Mouse (Mus musculus) embryonic facial prominence, embryonic 11.5 days (tissue): ENCODE measurements around the gene Il12rb1. TPM values are rescaled to one million over a fixed set of nuclear protein-coding genes. Genes with fewer than 3 reads are reported as not detected.

ENCODE experiments used
- ATAC-seq: fragments of 200-750 bp; cut with Nextera tagmentation; replicated peaks from 2 replicates; pipeline ENCODE4 v1.8.0; 2017; ENCODE audit warnings: low read depth; ENCODE audit not compliant: insufficient number of reproducible peaks, low FRiP score, low TSS enrichment
- DNase-seq: peaks from one replicate; pipeline ENCODE4 v3.0.0-alpha.2; 2015; ENCODE audit warnings: low spot score
- H3K27ac ChIP-seq: fragments of 300-500 bp; sonication (generic); replicated peaks from 2 replicates; pipeline ENCODE4 v1.5.1; 2014; ENCODE audit warnings: mild to moderate bottlenecking, low read depth, low read length, control low read depth
- H3K27me3 ChIP-seq: fragments of 300-500 bp; sonication (generic); 2 replicates; pipeline ENCODE4 v1.6.1; 2014; ENCODE audit warnings: mild to moderate bottlenecking, low read length, moderate library complexity, mixed read lengths; ENCODE audit not compliant: control insufficient read depth, insufficient read depth
- H3K36me3 ChIP-seq: fragments of 300-500 bp; sonication (generic); replicated peaks from 2 replicates; pipeline ENCODE4 v1.6.1; 2014; ENCODE audit warnings: low read depth, mild to moderate bottlenecking, low read length, moderate library complexity, mixed read lengths; ENCODE audit not compliant: control insufficient read depth, insufficient read depth
- H3K4me1 ChIP-seq: fragments of 300-500 bp; sonication (generic); 2 replicates; pipeline ENCODE4 v1.6.1; 2014; ENCODE audit warnings: low read length, mixed read lengths; ENCODE audit not compliant: control insufficient read depth, insufficient read depth
- H3K4me2 ChIP-seq: fragments of 300-500 bp; sonication (generic); 2 replicates; pipeline ENCODE4 v1.6.1; 2014; ENCODE audit warnings: low read depth, mild to moderate bottlenecking, control low read depth, low read length, moderate library complexity
- H3K4me3 ChIP-seq: fragments of 300-500 bp; sonication (generic); 2 replicates; pipeline ENCODE4 v1.5.1; 2014; ENCODE audit warnings: low read depth, low read length, control low read depth
- H3K9ac ChIP-seq: fragments of 300-500 bp; sonication (generic); replicated peaks from 2 replicates; pipeline ENCODE4 v1.6.1; 2014; ENCODE audit warnings: mild to moderate bottlenecking, control low read depth, low read length
- H3K9me3 ChIP-seq: fragments of 300-500 bp; sonication (generic); replicated peaks from 2 replicates; pipeline ENCODE4 v1.6.1; 2016; ENCODE audit warnings: mild to moderate bottlenecking, low read length, inconsistent platforms, mixed read lengths; ENCODE audit not compliant: control insufficient read depth
- WGBS: fragments of 180-500 bp; shearing (Covaris S2); extraction: QIAGEN DNeasy Blood & Tissue Kit; methylation state at CpG from one replicate; pipeline ENCODE4 v1.1.7; 2014; 5-methylcytosine and 5-hydroxymethylcytosine counted together
- polyA plus RNA-seq: library from polyadenylated mRNA; unstranded; fragments of >200 nt; fragmentation: Nextera tagmentation; extraction: Ambion mirVana; gene quantifications from 2 replicates; pipeline ENCODE4 v1.2.1, GENCODE M21; 2014

Gene Il12rb1
- polyA plus RNA-seq, 1 experiment from 2014 or later = 0.10 TPM

- Histone ChIP-seq H3K9ac (peak overlapping the region; percentile 75), H3K4me2 (peak overlapping the region; percentile 91), H3K4me3 (peak overlapping the region; percentile 66), H3K4me1 (no peaks in the 10 kb centered on the region; the same call in 1 of the 2 replicates), H3K27ac (no peak overlapping the region), H3K27me3 (no peaks in the 10 kb centered on the region), H3K9me3 (no peaks in the 10 kb centered on the region), H3K36me3 (no peaks in the 10 kb centered on the region)
- 3% methylated on average over 64 of the region's 66 CpGs for WGBS
- DNase-seq = peak; percentile 38
- ATAC-seq = peak; percentile 32
These were observed 30.6 kb downstream of the Il12rb1 start for GRCm38 (mm10) chr8:70838654-70839407.

- Histone ChIP-seq H3K9me3 (no peaks in the 10 kb centered on the region), H3K4me2 (peak within 1 kb of the TSS; percentile 91), H3K27me3 (no peaks in the 10 kb centered on the region), H3K27ac (no peak within 1 kb of the TSS), H3K36me3 (no peaks in the 10 kb centered on the region), H3K4me1 (no peaks in the 10 kb centered on the region; the same call in 1 of the 2 replicates), H3K9ac (peak within 1 kb of the TSS; percentile 75), H3K4me3 (peak within 1 kb of the TSS; percentile 66)
- DNase-seq = peak; percentile 100
- 2% methylated on average over 55 of the region's 55 CpGs for WGBS
- ATAC-seq = peak; percentile 93
These were observed 31.4 kb downstream of the Il12rb1 start, which contains the start of gene Arrdc2 for GRCm38 (mm10) chr8:70839408-70840351. Gene Arrdc2 (minus strand): TSS chr8:70839720.

- DNase-seq (no peak), ATAC-seq (no peak)
- no peaks in the 10 kb centered on the region for H3K9me3 ChIP-seq
- no peaks in the 10 kb centered on the region; the same call in 1 of the 2 replicates for H3K4me1 ChIP-seq
- no peak overlapping the region for H3K4me2 ChIP-seq
- no peaks in the 10 kb centered on the region for H3K36me3 ChIP-seq
- H3K9ac ChIP-seq = no peak overlapping the region
- no peaks in the 10 kb centered on the region for H3K27me3 ChIP-seq
- H3K4me3 ChIP-seq = no peak overlapping the region
- H3K27ac ChIP-seq = no peak overlapping the region
- 56% methylated on average over 10 of the region's 10 CpGs for WGBS
These were observed 32.3 kb downstream of the Il12rb1 start for GRCm38 (mm10) chr8:70840590-70840989.

GRCm38 (mm10) chr8:70841147-70842072 lies 33.2 kb downstream of the Il12rb1 start:
- no peak overlapping the region for H3K27ac ChIP-seq
- no peaks in the 10 kb centered on the region; the same call in 1 of the 2 replicates for H3K4me1 ChIP-seq

GRCm38 (mm10) chr8:70842484-70842883 lies 34.2 kb downstream of the Il12rb1 start:
- Histone ChIP-seq H3K4me1 (no peaks in the 10 kb centered on the region; the same call in 1 of the 2 replicates), H3K9ac (no peak overlapping the region), H3K4me3 (no peak overlapping the region), H3K9me3 (no peaks in the 10 kb centered on the region), H3K27ac (no peak overlapping the region), H3K27me3 (no peaks in the 10 kb centered on the region), H3K4me2 (no peak overlapping the region), H3K36me3 (no peaks in the 10 kb centered on the region)
- 67% methylated on average over 25 of the region's 25 CpGs for WGBS
- ATAC-seq = no peak
- no peak for DNase-seq

More at GRCm38 (mm10) chr8:70841147-70842072, 33.2 kb downstream of the Il12rb1 start:
- H3K4me3 ChIP-seq = no peak overlapping the region
- no peak overlapping the region for H3K4me2 ChIP-seq
- 33% methylated on average over 22 of the region's 22 CpGs for WGBS
- H3K27me3 ChIP-seq = no peaks in the 10 kb centered on the region
- H3K9ac ChIP-seq = 0 out of 2 replicates have a peak overlapping the region, but pooled peaks have one; percentile 34
- no peaks in the 10 kb centered on the region for H3K9me3 ChIP-seq
- no peak for ATAC-seq
- H3K36me3 ChIP-seq = no peaks in the 10 kb centered on the region
- peak; percentile 93 for DNase-seq

- H3K27ac ChIP-seq = no peak overlapping the region
- H3K4me1 ChIP-seq = no peaks in the 10 kb centered on the region; the same call in 1 of the 2 replicates
- H3K4me3 ChIP-seq = no peak overlapping the region
- no peak overlapping the region for H3K9ac ChIP-seq
- WGBS = 80% methylated on average over 5 of the region's 5 CpGs
- H3K4me2 ChIP-seq = no peak overlapping the region
- no peaks in the 10 kb centered on the region for H3K36me3 ChIP-seq
- H3K9me3 ChIP-seq = no peaks in the 10 kb centered on the region
- ATAC-seq = no peak
- no peak for DNase-seq
- no peaks in the 10 kb centered on the region for H3K27me3 ChIP-seq
These were observed 35.0 kb downstream of the Il12rb1 start for GRCm38 (mm10) chr8:70843214-70843773.

- no peak for ATAC-seq
- no peaks in the 10 kb centered on the region for H3K27me3 ChIP-seq
- H3K36me3 ChIP-seq = no peaks in the 10 kb centered on the region
- no peaks in the 10 kb centered on the region for H3K9me3 ChIP-seq
- no peaks in the 10 kb centered on the region; the same call in 1 of the 2 replicates for H3K4me1 ChIP-seq
- no peak overlapping the region for H3K27ac ChIP-seq
- H3K4me2 ChIP-seq = no peak overlapping the region
- no peak for DNase-seq
- WGBS = 91% methylated on average over 8 of the region's 8 CpGs
- H3K4me3 ChIP-seq = no peak overlapping the region
- H3K9ac ChIP-seq = no peak overlapping the region; the same call in 1 of the 2 replicates
These were observed 35.7 kb downstream of the Il12rb1 start for GRCm38 (mm10) chr8:70843941-70844340.
